Mouse (Mus musculus) spleen, postnatal 10 days (tissue): ENCODE data around the gene Celsr2.

Experiments used
- DNase-seq, 2 experiments: peaks; one replicate each; pipeline ENCODE4 v3.0.0; 2021 to 2022; ENCODE audit warnings: low spot score in 2 of 2

Celsr2 gene

GRCm38 (mm10) chr3:108413634-108414360, 1.6 kb downstream of the Celsr2 start:
- peak in 1 of 2 experiments; percentile 14 for DNase-seq

GRCm38 (mm10) chr3:108411754-108412121, 3.6 kb downstream of the Celsr2 start:
- peak in 1 of 2 experiments; percentile 15 for DNase-seq

- DNase-seq: no peak
Measured at GRCm38 (mm10) chr3:108411026-108411753, 4.2 kb downstream of the Celsr2 start.

GRCm38 (mm10) chr3:108410359-108410714, 5.0 kb downstream of the Celsr2 start:
- no peak for DNase-seq

GRCm38 (mm10) chr3:108409656-108410358, 5.5 kb downstream of the Celsr2 start:
- no peak for DNase-seq

GRCm38 (mm10) chr3:108408517-108409008, 6.8 kb downstream of the Celsr2 start:
- no peak for DNase-seq

- DNase-seq: no peak
Measured at GRCm38 (mm10) chr3:108406306-108406885, 9.0 kb downstream of the Celsr2 start.

GRCm38 (mm10) chr3:108405536-108406305, 9.6 kb downstream of the Celsr2 start:
- no peak for DNase-seq

GRCm38 (mm10) chr3:108402528-108402920, 12.8 kb downstream of the Celsr2 start:
- no peak for DNase-seq

- DNase-seq: peak; percentile 76 to 92
Measured at GRCm38 (mm10) chr3:108401692-108402527, 13.4 kb downstream of the Celsr2 start.

- no peak for DNase-seq
Measured at GRCm38 (mm10) chr3:108400442-108400841, 14.9 kb downstream of the Celsr2 start.

- no peak for DNase-seq
Measured at GRCm38 (mm10) chr3:108398281-108398680, 17.1 kb downstream of the Celsr2 start.

GRCm38 (mm10) chr3:108392793-108393192, 22.6 kb downstream of the Celsr2 start:
- DNase-seq: no peak

GRCm38 (mm10) chr3:108392299-108392698, 23.1 kb downstream of the Celsr2 start:
- DNase-seq: no peak

GRCm38 (mm10) chr3:108389111-108389545, 26.2 kb downstream of the Celsr2 start:
- peak; percentile 96 to 97 for DNase-seq

- no peak for DNase-seq
Measured at GRCm38 (mm10) chr3:108386186-108386585, 29.2 kb downstream of the Celsr2 start.

- DNase-seq: no peak
Measured at GRCm38 (mm10) chr3:108384425-108384824, 30.9 kb downstream of the Celsr2 start.

GRCm38 (mm10) chr3:108383485-108384354, 31.6 kb downstream of the Celsr2 start, which contains the start of gene Psrc1:
Gene Psrc1, plus strand, starts transcription at chr3:108383839.
- DNase-seq: peak; percentile 87 to 90
